Mouse (Mus musculus) splenic B cell, adult 2 months (primary cell): ENCODE results near the gene Lrwd1.
A peak's percentile ranks its signal among the peaks of the same experiment; 100 is the strongest.
"Not testable (repeated sequence)": the region's sequence is repeated elsewhere in the genome, so short reads cannot be mapped to it uniquely, and the experiment has no call there.

Experiments used
- DNase-seq: peaks from one replicate; pipeline ENCODE4 v3.0.0-alpha.2; 2011; ENCODE audit warnings: low read depth, low spot score
- H3K27me3 ChIP-seq: 2 replicates; pipeline ENCODE4 v1.6.1; 2012; ENCODE audit warnings: mild to moderate bottlenecking, low read length, moderate library complexity, mixed read lengths; ENCODE audit not compliant: control insufficient read depth, poor library complexity, insufficient read depth, severe bottlenecking
- H3K36me3 ChIP-seq: 2 replicates; pipeline ENCODE4 v1.6.1; 2012; ENCODE audit warnings: mild to moderate bottlenecking, low read length, moderate library complexity, mixed read lengths; ENCODE audit not compliant: control insufficient read depth, poor library complexity, insufficient read depth, severe bottlenecking

Gene Lrwd1

DNA sequence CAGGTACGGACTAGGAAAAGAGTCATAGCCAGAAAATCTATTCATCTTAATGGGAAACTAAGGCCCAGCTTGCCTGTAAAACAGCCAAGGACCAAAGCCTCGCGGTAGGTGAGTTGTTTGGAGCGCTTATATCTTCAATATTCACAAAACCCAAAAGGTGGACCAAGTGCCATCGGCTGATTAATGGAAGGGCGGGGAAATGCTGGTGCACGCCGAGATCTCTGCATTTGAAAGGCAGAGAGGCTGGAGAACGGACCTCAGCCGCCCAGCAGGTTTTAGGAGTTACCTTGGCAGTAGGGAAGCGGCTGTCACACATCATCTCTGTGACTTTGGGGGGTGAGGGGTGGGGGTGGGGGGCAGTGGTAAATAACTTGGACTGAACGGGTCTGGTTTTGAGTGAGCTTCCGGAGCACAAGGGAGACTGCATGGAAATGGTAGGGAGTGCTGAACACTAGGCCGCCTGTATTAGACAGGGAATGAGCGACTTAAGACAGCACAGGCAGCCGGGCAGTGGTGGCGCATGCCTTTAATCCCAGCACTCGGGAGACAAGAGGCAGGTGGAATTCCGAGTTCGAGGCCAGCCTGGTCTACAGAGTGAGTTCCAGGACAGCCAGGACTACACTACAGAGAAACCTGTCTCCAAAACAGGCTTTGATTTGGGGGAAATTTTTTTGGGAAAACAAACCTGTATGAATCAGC, 567 bp upstream of the Lrwd1 start:
- Histone ChIP-seq H3K36me3 (peaks cover 4% of the 10 kb centered on the region), H3K27me3 (no peaks in the 10 kb centered on the region)
- no peak for DNase-seq

DNA sequence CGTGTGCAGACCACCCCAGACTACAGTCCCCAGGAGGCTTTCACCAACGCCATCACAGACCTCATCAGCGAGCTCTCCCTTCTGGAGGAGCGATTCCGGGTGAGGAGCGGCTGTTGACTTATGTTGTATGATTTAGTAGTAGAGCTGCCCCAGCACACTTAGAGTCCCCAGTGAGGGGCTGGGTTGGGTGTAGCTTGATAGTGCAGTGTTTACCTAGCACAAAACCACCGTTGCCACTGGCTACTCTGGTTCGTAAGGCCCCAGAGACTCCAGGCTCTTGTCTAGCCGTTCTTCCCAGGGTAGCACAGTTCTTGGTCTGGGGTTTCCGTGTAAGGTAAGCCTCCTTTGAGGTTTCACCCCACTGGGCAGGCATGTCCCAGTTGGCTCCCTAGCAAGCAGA, 13.7 kb downstream of the Lrwd1 start:
- no peak for DNase-seq
- no peaks in the 10 kb centered on the region for H3K27me3 ChIP-seq
- H3K36me3 ChIP-seq: peaks cover 7% of the 10 kb centered on the region

DNA sequence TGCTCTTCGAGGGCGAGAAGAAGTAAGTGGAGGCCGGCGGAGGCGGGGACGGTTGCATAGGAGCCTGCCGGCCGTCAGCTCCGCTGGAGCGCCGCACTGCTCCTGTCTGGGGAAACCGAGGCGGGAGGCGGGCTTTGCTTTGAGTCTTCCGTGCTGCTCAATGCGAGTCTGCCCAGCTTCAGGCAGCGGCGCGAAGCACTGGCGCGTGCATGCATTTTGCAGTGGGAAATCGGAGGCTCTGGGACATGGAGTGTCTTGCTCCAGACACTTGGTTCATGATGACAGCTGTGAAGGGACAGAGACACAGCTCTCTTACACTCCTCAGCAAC, 19.1 kb downstream of the Lrwd1 start:
- H3K27me3 ChIP-seq: no peaks in the 10 kb centered on the region
- DNase-seq: no peak
- peaks cover 2% of the 10 kb centered on the region; the same call in 1 of the 2 replicates for H3K36me3 ChIP-seq

DNA sequence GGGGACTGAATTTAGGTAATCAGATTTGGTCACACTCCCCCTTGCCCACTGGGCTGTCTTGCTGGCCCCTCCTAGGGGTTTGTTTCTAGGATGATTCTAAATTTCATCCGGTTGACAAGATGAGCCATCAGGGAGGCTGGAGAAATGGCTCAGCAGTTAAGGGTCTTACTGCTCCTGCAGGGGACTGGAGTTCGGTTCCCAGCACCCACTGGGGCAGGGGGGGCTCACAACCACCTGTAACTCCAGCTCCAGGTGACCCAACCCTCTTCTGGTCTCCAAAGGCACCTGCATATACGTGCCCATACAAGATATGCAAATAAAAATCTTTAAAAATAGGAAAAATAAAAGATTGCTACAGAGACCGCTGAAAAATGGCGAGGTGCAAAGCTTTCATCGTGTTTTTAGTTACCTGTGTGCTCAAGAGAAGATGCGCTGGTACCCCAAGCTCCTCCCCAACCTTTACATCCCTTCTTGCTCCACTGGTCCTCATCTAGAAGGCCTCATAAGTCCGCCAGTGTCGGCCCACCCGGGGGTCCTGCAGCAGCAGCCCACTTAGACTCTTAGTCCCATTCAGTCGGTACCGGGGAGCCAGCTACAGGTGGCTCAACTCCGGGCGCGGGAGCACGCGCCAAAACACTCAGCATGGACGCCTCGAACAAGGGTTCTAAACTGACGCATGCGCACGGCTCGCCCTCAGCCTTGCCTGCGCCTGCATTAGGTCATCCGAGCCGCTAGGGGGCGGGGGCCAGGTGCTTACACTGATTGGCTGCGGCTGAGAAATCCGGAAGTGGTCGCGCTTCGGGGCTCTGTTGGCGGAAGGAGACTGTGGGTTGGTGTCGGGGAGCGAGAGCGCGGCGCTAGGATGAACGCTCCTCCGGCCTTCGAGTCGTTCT, 19.7 kb downstream of the Lrwd1 start, which contains the start of gene Polr2j:
TSS of gene Polr2j (plus strand) at position 741 of the 893 bp plus-strand sequence.
- Histone ChIP-seq H3K27me3 (no peaks in the 10 kb centered on the region), H3K36me3 (peaks cover 2% of the 10 kb centered on the region; the same call in 1 of the 2 replicates)
- DNase-seq: peak; percentile 98

DNA sequence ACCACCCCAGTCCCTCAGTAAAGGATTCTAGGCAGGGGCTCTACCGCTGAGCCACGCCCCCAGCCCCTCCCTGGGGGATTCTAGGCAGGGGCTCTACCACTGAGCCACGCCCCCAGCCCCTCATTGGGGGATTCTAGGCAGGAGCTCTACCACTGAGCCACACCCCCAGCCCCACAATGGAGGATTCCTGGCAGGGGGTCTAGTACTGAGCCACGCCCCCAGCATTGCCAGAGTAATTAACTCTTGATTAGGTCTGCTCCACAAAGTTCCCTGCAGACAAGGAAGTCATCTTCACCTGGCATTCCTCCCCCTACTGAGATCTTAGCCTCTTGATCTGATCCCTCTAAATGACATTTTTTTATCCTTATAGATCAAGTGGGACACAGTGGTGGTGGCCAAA, 22.3 kb downstream of the Lrwd1 start:
- not testable (repeated sequence) for H3K27me3 ChIP-seq, DNase-seq, H3K36me3 ChIP-seq

DNA sequence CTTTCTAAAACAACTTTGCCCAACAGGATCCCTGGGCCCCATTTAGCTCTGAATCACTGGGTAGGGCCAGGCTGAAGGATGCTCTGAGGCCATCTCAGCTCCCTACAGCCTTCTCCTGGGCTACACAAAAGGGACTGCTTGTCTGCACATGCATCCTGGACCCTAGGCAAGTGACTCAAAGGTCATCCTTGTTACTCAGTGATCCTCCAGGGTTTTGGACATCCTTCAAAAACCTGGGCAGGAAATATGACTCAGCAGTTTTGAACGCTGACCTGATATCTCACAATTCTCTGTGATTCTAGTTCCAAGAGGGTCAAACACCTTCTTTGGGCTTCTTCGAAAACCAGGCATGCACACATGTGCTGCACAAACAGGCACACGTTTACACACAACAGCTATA, 26.8 kb downstream of the Lrwd1 start:
- Histone ChIP-seq H3K36me3 (no peaks in the 10 kb centered on the region), H3K27me3 (no peaks in the 10 kb centered on the region)
- no peak for DNase-seq

DNA sequence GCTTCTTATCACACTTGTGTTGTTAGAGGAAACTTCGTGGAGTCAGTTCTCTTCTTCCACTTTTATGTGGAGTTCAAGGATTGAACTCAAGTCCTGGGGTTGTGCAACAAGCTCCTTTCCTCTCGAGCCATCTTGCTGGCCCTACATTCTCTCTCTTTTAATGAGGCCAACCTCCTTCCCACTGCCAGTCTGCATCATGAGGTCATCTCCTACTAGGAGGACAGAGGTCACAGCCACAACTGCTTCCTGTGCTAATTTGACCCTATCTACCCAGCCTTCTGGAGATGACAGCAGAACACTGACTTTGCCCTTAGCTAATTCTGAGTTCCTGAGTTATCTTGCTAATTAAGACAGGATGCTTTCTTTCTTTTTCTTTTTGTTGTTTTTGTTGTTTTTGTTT, 27.4 kb downstream of the Lrwd1 start:
- DNase-seq: no peak
- no peaks in the 10 kb centered on the region for H3K27me3 ChIP-seq
- H3K36me3 ChIP-seq: no peaks in the 10 kb centered on the region

DNA sequence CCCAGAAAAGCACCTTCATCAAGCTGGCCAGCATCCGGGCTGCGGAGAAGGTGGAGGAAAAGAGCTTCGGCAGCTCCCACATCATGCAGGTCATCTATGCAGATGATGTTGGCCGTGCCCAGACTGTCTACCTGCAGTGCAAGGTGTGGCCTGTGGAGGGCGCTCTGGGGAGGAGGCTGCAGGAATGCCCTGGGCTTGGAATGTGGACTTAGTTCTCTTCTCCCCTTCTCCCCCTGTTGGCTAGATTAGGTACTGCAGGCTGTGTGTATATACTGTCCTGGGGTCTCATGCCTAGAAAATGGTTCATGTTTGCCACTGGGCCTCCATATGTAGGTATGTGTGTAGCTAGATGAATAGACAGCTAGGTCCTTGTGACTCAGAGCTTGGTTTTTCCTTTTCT, 31.4 kb downstream of the Lrwd1 start:
- Histone ChIP-seq H3K27me3 (no peaks in the 10 kb centered on the region), H3K36me3 (no peaks in the 10 kb centered on the region)
- peak; percentile 56 for DNase-seq

DNA sequence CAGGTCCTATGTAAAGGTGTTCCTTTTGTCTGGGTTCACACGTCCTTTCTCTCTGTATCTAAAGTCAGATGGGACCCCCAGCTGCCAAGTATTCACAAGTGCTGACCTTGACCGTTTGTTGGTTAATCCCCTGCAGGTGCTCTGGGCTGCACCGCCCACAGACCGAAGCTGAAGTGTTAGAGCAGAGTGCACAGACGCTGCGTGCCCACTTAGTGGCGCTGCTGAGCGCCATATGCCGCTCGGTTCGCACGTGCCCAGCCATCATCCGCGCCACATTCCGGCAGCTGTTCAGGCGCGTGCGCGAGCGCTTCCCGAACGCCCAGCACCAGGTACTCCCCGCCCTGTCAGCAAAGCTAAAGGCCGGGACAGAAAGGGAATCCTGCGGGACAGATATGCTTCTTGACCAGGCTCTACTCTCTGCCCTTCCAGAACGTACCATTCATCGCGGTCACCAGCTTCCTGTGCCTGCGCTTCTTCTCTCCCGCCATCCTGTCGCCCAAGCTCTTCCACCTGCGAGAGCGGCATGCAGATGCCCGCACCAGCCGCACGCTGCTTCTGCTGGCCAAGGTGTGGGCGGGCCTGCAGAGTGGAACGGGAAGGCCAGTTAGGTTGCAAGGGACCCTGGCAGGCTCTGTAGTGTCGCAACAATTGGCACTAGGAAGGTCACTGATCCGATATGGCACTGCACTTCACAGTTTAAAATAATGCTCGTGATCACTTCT, 33.6 kb downstream of the Lrwd1 start:
- DNase-seq: peak; percentile 83
- Histone ChIP-seq H3K27me3 (no peaks in the 10 kb centered on the region), H3K36me3 (no peaks in the 10 kb centered on the region)

DNA sequence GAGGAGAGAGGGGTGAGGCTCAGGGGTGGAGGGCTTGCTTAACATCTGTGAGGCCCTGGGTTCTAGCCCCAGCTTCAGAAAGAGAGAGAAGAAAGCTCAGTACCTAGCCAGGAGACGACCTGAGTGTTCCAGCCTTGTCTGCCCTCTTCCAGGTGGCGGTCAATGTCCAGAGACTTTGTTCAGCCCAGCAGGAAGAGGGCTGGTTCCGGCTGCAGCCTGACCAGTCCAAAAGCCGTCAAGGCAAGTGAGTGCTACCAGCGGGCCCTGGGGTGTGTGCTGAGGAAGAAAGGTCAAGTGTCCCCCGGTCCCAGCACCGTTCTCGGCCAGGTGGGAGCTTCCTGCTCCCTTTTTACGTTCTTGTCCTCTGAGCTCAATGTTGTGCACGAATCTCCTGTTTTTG, 37.3 kb downstream of the Lrwd1 start:
- no peak for DNase-seq
- Histone ChIP-seq H3K27me3 (no peaks in the 10 kb centered on the region), H3K36me3 (no peaks in the 10 kb centered on the region)

DNA sequence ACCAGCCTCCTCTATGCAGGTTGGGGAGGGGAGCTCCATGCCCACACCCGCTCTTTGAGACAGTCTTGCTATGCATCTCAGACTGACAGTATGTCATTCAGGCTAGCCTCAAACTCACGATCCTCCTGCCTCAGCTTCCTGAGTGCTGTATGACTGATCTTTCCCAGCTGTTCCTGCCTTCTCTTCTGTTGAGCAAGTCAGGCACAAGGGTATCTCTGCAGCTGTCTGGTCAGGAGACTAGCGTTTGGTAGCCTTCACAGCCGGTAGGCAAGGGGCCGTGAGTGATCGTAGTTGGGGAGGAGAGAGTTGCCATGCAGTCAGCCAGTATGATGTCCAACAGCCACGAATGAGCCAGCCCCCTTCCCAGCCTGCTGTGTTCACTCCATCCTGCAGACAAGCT, 40.8 kb downstream of the Lrwd1 start:
- no peak for DNase-seq
- no peaks in the 10 kb centered on the region for H3K36me3 ChIP-seq
- H3K27me3 ChIP-seq: no peaks in the 10 kb centered on the region

DNA sequence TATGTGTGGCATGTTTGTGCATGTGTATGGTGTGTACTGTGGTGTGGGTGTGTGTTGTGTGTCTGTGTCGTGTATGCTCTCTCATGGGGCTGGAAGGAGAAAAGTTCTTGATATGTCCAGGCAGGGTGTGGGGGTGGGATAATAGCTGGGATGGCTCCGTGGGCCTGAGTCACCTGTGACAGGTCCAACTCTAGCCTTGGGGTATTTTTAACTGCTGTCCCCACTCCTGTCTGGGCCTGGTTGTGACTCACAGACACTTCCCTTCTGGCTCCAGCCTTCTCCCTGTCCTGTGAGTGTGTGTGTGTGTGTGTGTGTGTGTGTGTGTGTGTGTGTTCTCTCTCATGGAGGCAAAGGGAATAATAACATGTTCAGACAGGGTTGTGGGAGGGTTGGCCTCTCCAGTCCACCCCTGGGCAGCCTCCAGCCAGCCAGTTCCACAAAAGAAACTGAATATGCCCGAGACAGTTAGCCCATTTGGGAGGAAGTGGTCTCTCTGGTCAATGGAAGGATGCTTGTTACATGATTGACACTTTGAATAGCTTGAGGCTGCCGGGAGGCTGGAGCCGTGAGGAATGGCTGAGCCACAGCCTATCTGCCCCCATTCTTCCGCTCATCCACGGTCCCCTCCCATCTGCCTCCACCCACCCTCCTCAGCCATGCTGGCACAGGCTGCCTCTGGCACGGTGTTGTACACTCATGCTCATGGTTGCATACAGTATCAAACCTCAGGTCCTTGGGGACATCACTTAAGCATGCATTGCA, 41.4 kb downstream of the Lrwd1 start:
- Histone ChIP-seq H3K36me3 (no peaks in the 10 kb centered on the region), H3K27me3 (no peaks in the 10 kb centered on the region)
- no peak for DNase-seq

DNA sequence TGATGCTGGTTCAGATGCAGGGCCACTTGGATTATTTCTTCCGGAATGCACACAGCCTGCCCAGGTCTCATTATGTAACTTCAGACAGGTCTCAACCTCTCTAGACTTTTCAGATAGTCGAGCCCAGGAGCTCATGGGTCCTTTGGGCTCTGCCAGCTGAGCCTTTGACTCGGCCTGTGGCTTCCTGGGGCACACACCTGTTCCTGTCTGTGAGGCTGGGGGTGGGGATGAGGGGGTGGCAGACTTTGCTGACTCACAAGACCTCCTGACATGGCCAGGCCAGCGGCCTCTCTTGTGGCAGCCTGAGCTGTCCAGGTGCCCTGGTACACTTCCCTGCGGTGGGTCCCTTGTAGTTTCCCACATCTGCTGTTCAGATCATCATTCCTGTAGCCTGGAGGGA, 43.9 kb downstream of the Lrwd1 start:
- no peaks in the 10 kb centered on the region for H3K36me3 ChIP-seq
- DNase-seq: no peak

DNA sequence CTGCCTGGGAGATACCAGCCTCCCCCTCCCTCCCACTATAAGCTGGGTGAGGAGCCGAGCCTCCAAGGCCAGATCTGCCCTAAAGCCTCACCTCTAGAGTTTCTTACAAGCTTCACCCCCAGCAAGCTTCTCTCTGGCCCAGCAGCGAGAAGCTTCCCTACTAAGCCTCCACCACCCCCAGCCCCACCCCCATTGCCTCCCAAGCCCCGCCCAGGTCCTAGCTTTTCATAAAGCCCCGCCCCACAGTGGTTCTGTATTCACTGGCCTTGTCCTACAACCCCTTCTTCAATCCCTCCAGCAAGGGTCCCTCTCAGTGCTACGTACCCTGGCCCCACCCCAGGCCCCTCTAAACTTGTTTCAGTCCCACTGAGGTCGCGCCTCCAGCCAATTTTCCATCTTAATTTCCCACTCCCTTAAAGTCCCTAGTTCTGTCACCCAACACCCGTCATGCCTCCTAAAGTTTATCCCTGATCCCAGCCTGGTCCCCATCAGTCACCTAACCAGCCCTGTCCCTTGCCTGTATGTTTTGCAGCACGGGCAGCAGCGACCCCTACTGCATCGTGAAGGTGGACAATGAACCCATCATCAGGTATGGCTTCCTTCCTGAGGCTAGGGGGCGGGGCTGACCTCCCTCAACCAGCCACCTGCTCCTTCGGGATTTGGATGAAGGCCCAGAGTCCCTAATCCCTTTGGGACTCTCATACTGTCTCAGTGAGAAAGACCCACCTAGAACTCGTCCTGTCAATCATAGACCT, 46.9 kb downstream of the Lrwd1 start:
- Histone ChIP-seq H3K36me3 (no peaks in the 10 kb centered on the region), H3K27me3 (no peaks in the 10 kb centered on the region)
- no peak for DNase-seq

More for the DNA sequence above, 43.9 kb downstream of the Lrwd1 start:
- no peaks in the 10 kb centered on the region for H3K27me3 ChIP-seq
